Mouse (Mus musculus) small intestine, adult 2 months (tissue): ENCODE measurements around the gene Plekhg1.

Experiments used
- CTCF ChIP-seq: fragments of 200-500 bp; IDR thresholded peaks from 2 replicates; pipeline ENCODE4 v1.5.1; 2012; ENCODE audit warnings: low read depth, mild to moderate bottlenecking, control low read depth, inconsistent platforms, low read length, moderate library complexity, mixed read lengths; ENCODE audit not compliant: insufficient replicate concordance, insufficient read length; ENCODE audit errors: extremely low read depth
- POLR2A ChIP-seq: fragments of 200-500 bp; IDR thresholded peaks from 2 replicates; pipeline ENCODE4 v1.6.1; 2012; ENCODE audit warnings: low read depth, mild to moderate bottlenecking, control low read depth, inconsistent platforms, low read length, moderate library complexity

GRCm38 (mm10) chr10:3706231-3706630 lies 33.9 kb upstream of the Plekhg1 start:
- no peak for TF ChIP-seq POLR2A
- TF ChIP-seq CTCF: no peak
